ENCODE assay signal across 16 mouse cellular contexts in genomic region chr8:48756874-48757273, GRCm38 (mm10).
"Had no signal": no experiment of that assay in that cellular context is flagged by ENCODE, and none has a peak within 500 bp of the region (broad histone marks: within the 10 kb centered on the region; RNA-seq: fewer than 3 reads in every experiment).

No protein-coding gene starts in this region.

- DNase-seq: lung, adult 18-20 months; lung, embryonic 14.5 days; lung, postnatal 10 days; lung, postnatal 4 days; midbrain, embryonic 14.5 days; right cerebral cortex, postnatal 14 days; spleen, adult 18-20 months; thymus, adult 18-20 months; thymus, postnatal 14 days; thymus, postnatal 36 days had no signal

- ATAC-seq: midbrain, embryonic 16.5 days had no signal

- H3K4me1 ChIP-seq: neural tube, embryonic 13.5 days; neural tube, embryonic 15.5 days had no signal

- H3K27me3 ChIP-seq: midbrain, embryonic 12.5 days; neural tube, embryonic 13.5 days; neural tube, embryonic 15.5 days had no signal

- H3K9ac ChIP-seq: lung, embryonic 14.5 days; midbrain, embryonic 12.5 days; neural tube, embryonic 13.5 days; neural tube, embryonic 15.5 days had no signal

- H3K4me2 ChIP-seq: lung, embryonic 14.5 days; midbrain, embryonic 12.5 days; neural tube, embryonic 13.5 days; neural tube, embryonic 15.5 days had no signal

- H3K9me3 ChIP-seq: midbrain, embryonic 10.5 days; midbrain, embryonic 12.5 days; neural tube, embryonic 15.5 days had no signal

- H3K4me3 ChIP-seq: midbrain, embryonic 10.5 days; midbrain, embryonic 12.5 days; myocyte; neural tube, embryonic 13.5 days; neural tube, embryonic 15.5 days had no signal

- H3K36me3 ChIP-seq: midbrain, embryonic 10.5 days; midbrain, embryonic 12.5 days; neural tube, embryonic 13.5 days; neural tube, embryonic 15.5 days had no signal

- H3K27ac ChIP-seq: midbrain, embryonic 10.5 days; midbrain, embryonic 12.5 days; neural tube, embryonic 13.5 days; neural tube, embryonic 15.5 days had no signal
